Mouse (Mus musculus): Measurements from ENCODE around the gene Chd4. TPM values are rescaled to one million over a fixed set of nuclear protein-coding genes. Genes with fewer than 3 reads are reported as not detected.
"Not testable (repeated sequence)": the region's sequence is repeated elsewhere in the genome, so short reads cannot be mapped to it uniquely, and the experiment has no call there.

Chd4 gene
- total RNA-seq, 1 experiment from 2014 or later, result 203 TPM

GRCm38 (mm10) chr6:125160854-125161760, 65.3 kb downstream of the Chd4 start:
- DNase-seq, result peak; percentile 65

GRCm38 (mm10) chr6:125161971-125162370, 66.2 kb downstream of the Chd4 start:
- peak; percentile 66 for DNase-seq

GRCm38 (mm10) chr6:125162615-125163305, 67.0 kb downstream of the Chd4 start:
- not testable (repeated sequence) for DNase-seq

- peak; percentile 28 for DNase-seq
These were observed 68.2 kb downstream of the Chd4 start for GRCm38 (mm10) chr6:125163801-125164657.

- peak; percentile 44 for DNase-seq
These were observed 69.0 kb downstream of the Chd4 start for GRCm38 (mm10) chr6:125164672-125165327.

- DNase-seq, result peak; percentile 93
These were observed 69.6 kb downstream of the Chd4 start for GRCm38 (mm10) chr6:125165328-125165891.

- peak; percentile 86 for DNase-seq
These were observed 70.4 kb downstream of the Chd4 start, which contains the start of gene Gapdh for GRCm38 (mm10) chr6:125166051-125166751. Gene Gapdh (minus strand): TSS chr6:125166467.

GRCm38 (mm10) chr6:125166861-125167650, 71.3 kb downstream of the Chd4 start:
- DNase-seq, result peak; percentile 57

- DNase-seq, result no peak
These were observed 72.3 kb downstream of the Chd4 start for GRCm38 (mm10) chr6:125168086-125168485.

- no peak for DNase-seq
These were observed 74.4 kb downstream of the Chd4 start for GRCm38 (mm10) chr6:125170194-125170593.

- no peak for DNase-seq
These were observed 76.7 kb downstream of the Chd4 start for GRCm38 (mm10) chr6:125172474-125172873.

- peak; percentile 68 for DNase-seq
These were observed 77.5 kb downstream of the Chd4 start for GRCm38 (mm10) chr6:125173256-125173655.

GRCm38 (mm10) chr6:125175469-125175868, 79.7 kb downstream of the Chd4 start:
- no peak for DNase-seq

- DNase-seq, result peak; percentile 60
These were observed 83.8 kb downstream of the Chd4 start for GRCm38 (mm10) chr6:125179601-125180000.

Small RNA genes within 50 kb of the gene (microRNA-seq; reads per million reads assigned to microRNA genes)
- gene Mir7045, result 0.34 to 0.71 reads per million in 2 experiments

Other genes starting within 250 kb of the Chd4 start
- gene P3h3, start 238.2 kb upstream of the Chd4 start, total RNA-seq (2021), result 20.2 and 26.5 TPM in 2 replicates
- 0.90 and 1.5 TPM in 2 replicates for gene Gpr162, start 232.0 kb upstream of the Chd4 start, total RNA-seq (2021)
- 0.21 TPM in 1 of 2 replicates, not detected in the other for gene Cd4, start 207.8 kb upstream of the Chd4 start, total RNA-seq (2021)
- gene Lag3, start 184.3 kb upstream of the Chd4 start, total RNA-seq (2021), result 1.2 and 1.4 TPM in 2 replicates
- 790 and 858 TPM in 2 replicates for gene Ptms, start 175.9 kb upstream of the Chd4 start, total RNA-seq (2021)
- 271 and 277 TPM in 2 replicates for gene Mlf2, start 164.6 kb upstream of the Chd4 start, total RNA-seq (2021)
- 172 and 177 TPM in 2 replicates for gene Cops7a, start 130.4 kb upstream of the Chd4 start, total RNA-seq (2021)
- gene Pianp, start 99.3 kb upstream of the Chd4 start, total RNA-seq (2021), result 1.2 and 2.1 TPM in 2 replicates
- gene Zfp384, start 86.8 kb upstream of the Chd4 start, total RNA-seq (2021), result 59.6 and 61.3 TPM in 2 replicates
- 82.3 and 102 TPM in 2 replicates for gene Ing4, start 56.2 kb upstream of the Chd4 start, total RNA-seq (2021)
- gene Acrbp, start 46.3 kb upstream of the Chd4 start, total RNA-seq (2021), result 10.4 and 11.7 TPM in 2 replicates
- gene Lpar5, start 28.1 kb upstream of the Chd4 start, total RNA-seq (2021), result 0.36 TPM in 1 of 2 replicates, not detected in the other
- 36.2 and 44.0 TPM in 2 replicates for gene Nop2, start 35.9 kb downstream of the Chd4 start, total RNA-seq (2021)
- 27.8 and 43.8 TPM in 2 replicates for gene Iffo1, start 49.3 kb downstream of the Chd4 start, total RNA-seq (2021)
- gene Gapdh, start 70.5 kb downstream of the Chd4 start, total RNA-seq (2021), result 1,475 and 1,510 TPM in 2 replicates
- gene Ncapd2, start 95.7 kb downstream of the Chd4 start, total RNA-seq (2021), result 35.6 and 48.3 TPM in 2 replicates
- gene Mrpl51, start 95.8 kb downstream of the Chd4 start, total RNA-seq (2021), result 158 and 198 TPM in 2 replicates
- gene Vamp1, start 119.6 kb downstream of the Chd4 start, total RNA-seq (2021), result 81.4 and 102 TPM in 2 replicates
- gene Tapbpl, start 135.9 kb downstream of the Chd4 start, total RNA-seq (2021), result 7.6 and 9.8 TPM in 2 replicates
- gene Cd27, start 141.0 kb downstream of the Chd4 start, total RNA-seq (2021), result 0.79 TPM in 1 of 2 replicates, not detected in the other
- not detected in 2 replicates for gene Tuba3a, start 190.1 kb downstream of the Chd4 start, total RNA-seq (2021)
- 78.7 and 91.8 TPM in 2 replicates for gene Ltbr, start 217.9 kb downstream of the Chd4 start, total RNA-seq (2021)
- 1.6 and 1.9 TPM in 2 replicates for gene Scnn1a, start 224.7 kb downstream of the Chd4 start, total RNA-seq (2021)

All from adrenal gland, postnatal 25 days (tissue).